Mouse (Mus musculus): ENCODE data around the gene F7. TPM values are rescaled to one million over a fixed set of nuclear protein-coding genes. Genes with fewer than 3 reads are reported as not detected.
"Not testable (repeated sequence)": the region's sequence is repeated elsewhere in the genome, so short reads cannot be mapped to it uniquely, and the experiment has no call there.

Gene F7
- total and polyA plus RNA-seq, 2 experiments from 2014 or later: 0.08 to 0.33 TPM

GRCm38 (mm10) chr8:13050550-13050949 is 24.7 kb downstream of the F7 start:
- Histone ChIP-seq H3K4me1 (ENCODE audit: insufficient read depth) (no peaks in the 10 kb centered on the region), H3K27me3 (ENCODE audit: insufficient read depth, low read length) (no peaks in the 10 kb centered on the region), H3K36me3 (ENCODE audit: insufficient read depth) (no peaks in the 10 kb centered on the region), H3K9ac (no peak overlapping the region), H3K4me3 (ENCODE audit: low read depth, low read length) (no peak overlapping the region), H3K4me2 (ENCODE audit: low read depth) (no peak overlapping the region), H3K27ac (ENCODE audit: low read depth, low read length) (no peak overlapping the region), H3K9me3 (ENCODE audit: low read length) (no peaks in the 10 kb centered on the region)
- 85% methylated on average over 10 of the region's 10 CpGs for WGBS
- TF ChIP-seq CTCF (IDR thresholded peaks at IDR 0.05; ENCODE audit: low read depth): no peak
- DNase-seq (no peak), ATAC-seq (no peak)

GRCm38 (mm10) chr8:13057351-13057750 is 31.5 kb downstream of the F7 start:
- H3K4me2 ChIP-seq (ENCODE audit: low read depth): no peak overlapping the region
- no peaks in the 10 kb centered on the region for H3K9me3 ChIP-seq (ENCODE audit: low read length)
- H3K27ac ChIP-seq (ENCODE audit: low read depth, low read length): no peak overlapping the region
- no peak for TF ChIP-seq CTCF (IDR thresholded peaks at IDR 0.05; ENCODE audit: low read depth)
- no peaks in the 10 kb centered on the region for H3K27me3 ChIP-seq (ENCODE audit: insufficient read depth, low read length)
- no peaks in the 10 kb centered on the region for H3K36me3 ChIP-seq (ENCODE audit: insufficient read depth)
- DNase-seq: no peak
- WGBS: 86% methylated on average over 4 of the region's 4 CpGs
- H3K9ac ChIP-seq: no peak overlapping the region
- no peak overlapping the region for H3K4me3 ChIP-seq (ENCODE audit: low read depth, low read length)
- ATAC-seq: no peak
- no peaks in the 10 kb centered on the region for H3K4me1 ChIP-seq (ENCODE audit: insufficient read depth)

GRCm38 (mm10) chr8:13060441-13061150 is 34.8 kb downstream of the F7 start, which contains the start of gene Proz:
Gene Proz (plus strand): TSS chr8:13060914.
- H3K4me1 ChIP-seq (ENCODE audit: insufficient read depth): no peaks in the 10 kb centered on the region
- no peak within 1 kb of the TSS for H3K9ac ChIP-seq
- ATAC-seq: no peak
- H3K4me3 ChIP-seq (ENCODE audit: low read depth, low read length): no peak within 1 kb of the TSS
- DNase-seq: no peak
- no peak within 1 kb of the TSS for H3K27ac ChIP-seq (ENCODE audit: low read depth, low read length)
- no peaks in the 10 kb centered on the region for H3K36me3 ChIP-seq (ENCODE audit: insufficient read depth)
- H3K4me2 ChIP-seq (ENCODE audit: low read depth): no peak within 1 kb of the TSS
- H3K9me3 ChIP-seq (ENCODE audit: low read length): no peaks in the 10 kb centered on the region
- TF ChIP-seq CTCF (IDR thresholded peaks at IDR 0.05; ENCODE audit: low read depth): no peak
- 80% methylated on average over 17 of the region's 17 CpGs for WGBS
- H3K27me3 ChIP-seq (ENCODE audit: insufficient read depth, low read length): no peaks in the 10 kb centered on the region

GRCm38 (mm10) chr8:13063112-13063511 is 37.3 kb downstream of the F7 start:
- Histone ChIP-seq H3K36me3 (ENCODE audit: insufficient read depth) (no peaks in the 10 kb centered on the region), H3K4me3 (ENCODE audit: low read depth, low read length) (no peak overlapping the region), H3K4me1 (ENCODE audit: insufficient read depth) (no peaks in the 10 kb centered on the region), H3K4me2 (ENCODE audit: low read depth) (no peak overlapping the region), H3K9me3 (ENCODE audit: low read length) (no peaks in the 10 kb centered on the region), H3K27ac (ENCODE audit: low read depth, low read length) (no peak overlapping the region), H3K27me3 (ENCODE audit: insufficient read depth, low read length) (no peaks in the 10 kb centered on the region), H3K9ac (no peak overlapping the region)
- ATAC-seq: no peak
- DNase-seq: no peak
- 85% methylated on average over 16 of the region's 16 CpGs for WGBS
- no peak for TF ChIP-seq CTCF (IDR thresholded peaks at IDR 0.05; ENCODE audit: low read depth)

- no peak overlapping the region for H3K9ac ChIP-seq
- WGBS: 96% methylated on average over 11 of the region's 11 CpGs
- no peaks in the 10 kb centered on the region for H3K9me3 ChIP-seq (ENCODE audit: low read length)
- H3K4me2 ChIP-seq (ENCODE audit: low read depth): no peak overlapping the region
- no peaks in the 10 kb centered on the region for H3K4me1 ChIP-seq (ENCODE audit: insufficient read depth)
- TF ChIP-seq CTCF (IDR thresholded peaks at IDR 0.05; ENCODE audit: low read depth): no peak
- no peak for ATAC-seq
- no peaks in the 10 kb centered on the region for H3K27me3 ChIP-seq (ENCODE audit: insufficient read depth, low read length)
- H3K4me3 ChIP-seq (ENCODE audit: low read depth, low read length): no peak overlapping the region
- H3K36me3 ChIP-seq (ENCODE audit: insufficient read depth): peaks cover 57% of the 10 kb centered on the region
- DNase-seq: no peak
- no peak overlapping the region for H3K27ac ChIP-seq (ENCODE audit: low read depth, low read length)
Observed at GRCm38 (mm10) chr8:13073255-13073654, 47.4 kb downstream of the F7 start.

DNA sequence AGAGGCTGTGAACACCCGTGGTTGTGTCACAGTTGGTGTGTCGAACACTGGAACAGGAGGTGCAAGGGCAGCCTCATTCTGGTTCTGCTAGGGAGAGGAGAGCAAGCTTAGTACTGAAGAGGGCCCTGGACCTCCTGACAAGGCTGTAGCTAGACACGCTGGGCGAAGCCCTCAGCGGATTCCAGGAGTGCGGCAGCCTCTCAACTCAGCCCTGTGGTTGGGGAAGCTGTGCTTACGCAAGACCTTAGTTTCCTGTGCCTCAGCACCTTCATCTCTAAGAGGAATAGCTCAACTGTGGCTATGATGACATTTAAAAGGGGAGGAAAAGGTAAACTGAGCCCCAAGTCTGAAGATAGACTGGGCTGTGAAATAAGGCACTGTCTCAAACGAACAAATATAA is 49.2 kb downstream of the F7 start:
- no peak for ATAC-seq
- DNase-seq: no peak
- WGBS: 96% methylated on average over 8 of the region's 8 CpGs

DNA sequence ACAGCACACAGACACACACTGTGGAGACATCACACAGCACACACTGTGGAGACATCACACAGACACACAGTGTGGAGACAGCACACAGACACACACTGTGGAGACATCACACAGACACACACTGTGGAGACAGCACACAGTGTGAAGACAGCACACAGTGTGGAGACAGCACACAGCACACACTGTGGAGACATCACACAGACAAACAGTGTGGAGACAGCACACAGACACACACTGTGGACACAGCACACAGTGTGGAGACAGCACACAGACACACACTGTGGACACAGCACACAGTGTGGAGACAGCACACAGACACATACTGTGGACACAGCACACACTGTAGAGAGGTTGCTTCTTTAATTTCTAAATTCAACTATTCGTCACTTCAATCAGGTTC is 49.7 kb downstream of the F7 start:
- not testable (repeated sequence) for H3K4me3 ChIP-seq (ENCODE audit: low read depth, low read length); H3K27ac ChIP-seq (ENCODE audit: low read depth, low read length); H3K4me1 ChIP-seq (ENCODE audit: insufficient read depth); H3K4me2 ChIP-seq (ENCODE audit: low read depth); DNase-seq; H3K9ac ChIP-seq; H3K9me3 ChIP-seq (ENCODE audit: low read length); ATAC-seq; H3K27me3 ChIP-seq (ENCODE audit: insufficient read depth, low read length)
- 95% methylated on average over 1 of the region's 1 CpGs for WGBS
- H3K36me3 ChIP-seq (ENCODE audit: insufficient read depth): peaks cover 79% of the 10 kb centered on the region

More for the DNA sequence above, 49.2 kb downstream of the F7 start:
- Histone ChIP-seq H3K36me3 (ENCODE audit: insufficient read depth) (peaks cover 74% of the 10 kb centered on the region), H3K27ac (ENCODE audit: low read depth, low read length) (no peak overlapping the region), H3K9me3 (ENCODE audit: low read length) (no peaks in the 10 kb centered on the region), H3K4me3 (ENCODE audit: low read depth, low read length) (no peak overlapping the region), H3K4me2 (ENCODE audit: low read depth) (no peak overlapping the region), H3K9ac (no peak overlapping the region), H3K4me1 (ENCODE audit: insufficient read depth) (no peaks in the 10 kb centered on the region), H3K27me3 (ENCODE audit: insufficient read depth, low read length) (no peaks in the 10 kb centered on the region)
- no peak for TF ChIP-seq CTCF (IDR thresholded peaks at IDR 0.05; ENCODE audit: low read depth)

Measured in forebrain, postnatal 0 days (tissue).